Mouse (Mus musculus) heart, embryonic 15.5 days (tissue): ENCODE data around the gene 4930550C14Rik. TPM values are rescaled to one million over a fixed set of nuclear protein-coding genes. Genes with fewer than 3 reads are reported as not detected.
A peak's percentile ranks its signal among the peaks of the same experiment; 100 is the strongest.

ENCODE experiments used
- ATAC-seq: fragments of 200-750 bp; cut with Nextera tagmentation; replicated peaks from 2 replicates; pipeline ENCODE4 v1.8.0; 2017; ENCODE audit warnings: low read depth, moderate TSS enrichment; ENCODE audit not compliant: insufficient number of reproducible peaks, insufficient read depth, low FRiP score
- H3K27ac ChIP-seq: fragments of 300-500 bp; sonication (generic); 2 replicates; pipeline ENCODE4 v1.5.1; 2015; ENCODE audit warnings: mild to moderate bottlenecking, inconsistent platforms
- H3K27me3 ChIP-seq: fragments of 300-500 bp; sonication (generic); 2 replicates; pipeline ENCODE4 v1.6.1; 2015; ENCODE audit warnings: inconsistent platforms
- H3K36me3 ChIP-seq: fragments of 300-500 bp; sonication (generic); 2 replicates; pipeline ENCODE4 v1.6.1; 2015; ENCODE audit warnings: mild to moderate bottlenecking, inconsistent platforms
- H3K4me1 ChIP-seq: fragments of 300-500 bp; sonication (generic); replicated peaks from 2 replicates; pipeline ENCODE4 v1.6.1; 2015; ENCODE audit warnings: inconsistent platforms
- H3K4me2 ChIP-seq: fragments of 300-500 bp; sonication (generic); 2 replicates; pipeline ENCODE4 v1.6.1; 2015; ENCODE audit warnings: inconsistent platforms, mild to moderate bottlenecking, moderate library complexity
- H3K4me3 ChIP-seq: fragments of 300-500 bp; sonication (generic); 2 replicates; pipeline ENCODE4 v1.5.1; 2015; ENCODE audit warnings: mild to moderate bottlenecking, inconsistent platforms
- H3K9ac ChIP-seq: fragments of 300-500 bp; sonication (generic); 2 replicates; pipeline ENCODE4 v1.6.1; 2015; ENCODE audit warnings: mild to moderate bottlenecking, inconsistent platforms
- H3K9me3 ChIP-seq: fragments of 300-500 bp; sonication (generic); replicated peaks from 2 replicates; pipeline ENCODE4 v1.6.1; 2016; ENCODE audit warnings: inconsistent platforms
- WGBS: fragments of 180-500 bp; shearing (Covaris S2); methylation state at CpG from one replicate; pipeline ENCODE4 v1.1.7; 2015; ENCODE audit warnings: mixed read lengths; 5-methylcytosine and 5-hydroxymethylcytosine counted together
- polyA plus RNA-seq: library from polyadenylated mRNA; unstranded; fragments of >200 nt; fragmentation: Nextera tagmentation; extraction: Ambion mirVana; gene quantifications from 2 replicates; pipeline ENCODE4 v1.2.1, GENCODE M21; 2015

4930550C14Rik gene
- polyA plus RNA-seq, result 0.86 and 1.2 TPM in 2 replicates

- Histone ChIP-seq H3K4me2 (peak within 1 kb of the TSS; percentile 51), H3K27ac (peak within 1 kb of the TSS; percentile 67), H3K27me3 (no peaks in the 10 kb centered on the region), H3K36me3 (no peaks in the 10 kb centered on the region), H3K4me3 (peak within 1 kb of the TSS; percentile 24), H3K9me3 (no peaks in the 10 kb centered on the region), H3K4me1 (peaks cover 13% of the 10 kb centered on the region), H3K9ac (0 out of 2 replicates have a peak within 1 kb of the TSS, but pooled peaks have one; percentile 15)
- 16% methylated on average over 11 of the region's 11 CpGs for WGBS
- no peak; the same call in 1 of the 2 replicates for ATAC-seq
These were observed at the start of gene 4930550C14Rik for GRCm38 (mm10) chr9:53402291-53402711. Gene 4930550C14Rik, plus strand, starts transcription at chr9:53402325.

GRCm38 (mm10) chr9:53353161-53353560, 49.0 kb upstream of the 4930550C14Rik start:
- no peak overlapping the region for H3K27ac ChIP-seq
- no peaks in the 10 kb centered on the region for H3K4me1 ChIP-seq
- ATAC-seq, result no peak
- no peak overlapping the region for H3K4me2 ChIP-seq
- peaks cover 4% of the 10 kb centered on the region; the same call in 1 of the 2 replicates for H3K9me3 ChIP-seq
- H3K36me3 ChIP-seq, result no peaks in the 10 kb centered on the region
- no peak overlapping the region for H3K9ac ChIP-seq
- H3K4me3 ChIP-seq, result no peak overlapping the region
- no peaks in the 10 kb centered on the region for H3K27me3 ChIP-seq
- 79% methylated on average over 5 of the region's 5 CpGs for WGBS

DNA sequence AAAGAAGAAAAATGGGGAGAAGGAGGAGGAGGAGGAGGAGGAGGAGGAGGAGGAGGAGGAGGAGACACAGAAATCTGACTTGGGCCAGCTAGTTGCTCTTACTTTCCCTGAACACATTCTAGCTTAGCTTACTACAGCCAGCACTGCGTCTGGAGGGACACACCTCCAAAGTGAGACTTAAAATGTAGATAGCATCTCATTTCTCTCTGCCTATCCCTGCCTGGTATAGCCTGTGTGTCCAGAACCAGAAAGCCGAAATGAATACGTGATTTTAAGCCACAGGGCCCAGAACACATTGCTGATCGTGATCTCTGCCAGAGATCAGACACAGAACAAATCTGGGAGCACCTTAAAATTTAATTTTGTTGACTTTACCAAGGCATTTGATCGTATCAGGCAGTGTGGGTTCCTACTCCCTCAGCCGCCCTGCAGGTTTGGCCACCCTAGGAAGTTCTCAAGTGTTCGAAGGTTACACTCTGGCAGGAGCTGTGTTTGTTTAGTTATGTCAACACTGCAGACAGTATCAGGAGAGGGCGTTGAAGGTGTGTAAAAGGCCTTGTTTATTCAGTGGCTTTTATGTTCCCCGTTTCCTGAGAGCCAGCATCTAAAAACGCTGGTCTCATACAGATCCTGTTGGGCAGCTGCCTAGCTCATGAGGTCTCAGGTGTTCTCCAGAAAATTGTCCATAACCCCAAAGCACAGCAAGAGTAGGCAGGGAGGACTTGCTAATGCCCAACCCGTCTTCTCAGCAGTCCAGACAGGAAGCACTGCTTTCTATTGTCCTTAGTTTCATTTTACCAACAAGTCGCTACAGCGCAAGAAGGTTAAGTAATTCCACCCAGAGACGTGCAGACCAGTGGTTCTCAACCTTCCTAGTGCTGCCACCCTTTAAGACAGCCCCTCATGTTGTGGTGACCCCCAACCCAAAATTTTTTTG, 45.6 kb upstream of the 4930550C14Rik start:
- Histone ChIP-seq H3K9me3 (no peaks in the 10 kb centered on the region), H3K4me2 (0 out of 2 replicates have a peak overlapping the region, but pooled peaks have one; percentile 0), H3K36me3 (no peaks in the 10 kb centered on the region), H3K4me1 (no peaks in the 10 kb centered on the region), H3K27ac (no peak overlapping the region), H3K9ac (no peak overlapping the region), H3K4me3 (no peak overlapping the region), H3K27me3 (no peaks in the 10 kb centered on the region)
- peak; percentile 58; the same call in 1 of the 2 replicates for ATAC-seq
- 40% methylated on average over 14 of the region's 14 CpGs for WGBS

- H3K9ac ChIP-seq, result no peak overlapping the region
- no peak for ATAC-seq
These were observed 30.8 kb upstream of the 4930550C14Rik start for GRCm38 (mm10) chr9:53371339-53371738.

DNA sequence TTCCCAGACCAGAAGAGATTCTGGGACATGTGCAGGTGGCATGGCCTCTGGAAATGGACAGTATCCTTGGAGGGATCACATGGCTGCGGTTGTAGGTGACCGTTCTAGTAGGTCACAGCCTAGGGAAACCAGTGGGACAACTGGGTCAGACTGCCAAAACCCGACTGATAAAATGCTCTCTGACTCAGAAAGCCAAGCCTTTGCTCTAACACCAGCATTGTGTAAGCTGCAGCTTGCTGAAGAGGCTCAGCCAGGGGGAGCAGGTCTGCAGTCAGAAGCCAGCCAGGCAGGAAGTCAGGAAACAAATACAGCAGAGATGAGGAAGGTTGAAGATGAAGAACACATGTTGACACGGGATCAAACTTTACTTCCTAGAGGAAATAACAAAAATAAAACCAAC, 26.2 kb upstream of the 4930550C14Rik start:
- Histone ChIP-seq H3K4me2 (no peak overlapping the region), H3K4me3 (no peak overlapping the region), H3K9ac (no peak overlapping the region), H3K27me3 (no peaks in the 10 kb centered on the region), H3K27ac (peak overlapping the region; percentile 18; the same call in 1 of the 2 replicates), H3K4me1 (0 out of 2 replicates have a peak, but pooled peaks cover 8% of the 10 kb centered on the region), H3K9me3 (no peaks in the 10 kb centered on the region), H3K36me3 (no peaks in the 10 kb centered on the region)
- 48% methylated on average over 4 of the region's 4 CpGs for WGBS
- ATAC-seq, result no peak; the same call in 1 of the 2 replicates

More at GRCm38 (mm10) chr9:53371339-53371738, 30.8 kb upstream of the 4930550C14Rik start:
- H3K4me2 ChIP-seq, result no peak overlapping the region
- no peak overlapping the region for H3K27ac ChIP-seq
- 0 out of 2 replicates have a peak, but pooled peaks cover 3% of the 10 kb centered on the region for H3K4me1 ChIP-seq
- whole genome bisulfite sequencing, result 23% methylated on average over 3 of the region's 3 CpGs
- no peaks in the 10 kb centered on the region for H3K27me3 ChIP-seq
- H3K36me3 ChIP-seq, result no peaks in the 10 kb centered on the region
- no peak overlapping the region for H3K4me3 ChIP-seq
- H3K9me3 ChIP-seq, result no peaks in the 10 kb centered on the region

DNA sequence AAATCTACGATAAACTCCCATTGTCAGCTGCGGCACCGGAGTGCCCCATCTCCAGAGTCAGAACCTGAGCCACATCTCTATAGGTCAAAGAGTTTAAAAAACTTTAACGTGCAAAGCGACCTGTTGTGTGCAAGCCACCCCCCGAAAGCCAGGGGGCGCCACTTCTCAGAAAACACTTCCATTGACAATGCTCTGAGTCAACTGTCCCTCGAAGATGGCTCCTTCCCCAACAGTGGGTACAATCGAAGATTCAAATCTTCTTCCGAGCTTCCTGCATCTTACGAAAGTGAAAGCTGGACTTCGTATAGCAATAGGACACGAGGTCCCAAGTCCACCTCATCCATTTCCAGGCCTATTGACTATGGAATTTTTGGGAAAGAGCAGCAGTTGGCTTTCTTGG, 25.3 kb upstream of the 4930550C14Rik start:
- Histone ChIP-seq H3K4me1 (0 out of 2 replicates have a peak, but pooled peaks cover 8% of the 10 kb centered on the region), H3K27me3 (no peaks in the 10 kb centered on the region), H3K4me2 (no peak overlapping the region), H3K9me3 (no peaks in the 10 kb centered on the region), H3K27ac (no peak overlapping the region), H3K4me3 (no peak overlapping the region), H3K9ac (no peak overlapping the region), H3K36me3 (no peaks in the 10 kb centered on the region)
- WGBS, result 83% methylated on average over 13 of the region's 13 CpGs
- no peak for ATAC-seq

- H3K9ac ChIP-seq, result no peak overlapping the region
- WGBS, result 35% methylated on average over 5 of the region's 5 CpGs
- no peaks in the 10 kb centered on the region for H3K36me3 ChIP-seq
- H3K4me3 ChIP-seq, result no peak overlapping the region
- H3K27me3 ChIP-seq, result no peaks in the 10 kb centered on the region
- H3K9me3 ChIP-seq, result no peaks in the 10 kb centered on the region
- ATAC-seq, result no peak
- H3K27ac ChIP-seq, result no peak overlapping the region
- no peak overlapping the region for H3K4me2 ChIP-seq
- H3K4me1 ChIP-seq, result 0 out of 2 replicates have a peak, but pooled peaks cover 8% of the 10 kb centered on the region
These were observed 24.5 kb upstream of the 4930550C14Rik start for GRCm38 (mm10) chr9:53377597-53377996.

DNA sequence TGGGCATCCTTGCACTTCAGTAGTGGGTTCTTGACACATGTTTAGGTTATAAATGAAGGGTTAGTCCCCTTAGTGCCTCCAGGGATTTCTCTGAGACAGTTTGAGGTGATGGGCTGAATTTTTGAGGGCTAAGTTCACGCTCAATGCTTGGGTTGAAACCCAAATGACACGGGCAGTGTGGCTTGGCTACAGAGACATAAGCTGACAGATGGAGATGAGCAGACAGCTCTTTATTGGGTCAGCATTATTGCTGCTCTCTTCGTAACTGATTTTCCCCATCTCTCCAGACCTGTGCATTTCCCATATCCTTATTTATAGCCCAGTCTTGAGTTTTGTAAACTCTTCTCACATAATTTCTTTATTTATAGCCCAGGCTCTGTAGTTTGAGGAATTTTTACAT, 24.0 kb upstream of the 4930550C14Rik start:
- Histone ChIP-seq H3K27ac (no peak overlapping the region), H3K9ac (no peak overlapping the region), H3K9me3 (no peaks in the 10 kb centered on the region), H3K36me3 (no peaks in the 10 kb centered on the region), H3K4me3 (no peak overlapping the region), H3K4me2 (no peak overlapping the region), H3K4me1 (0 out of 2 replicates have a peak, but pooled peaks cover 8% of the 10 kb centered on the region), H3K27me3 (no peaks in the 10 kb centered on the region)
- no peak for ATAC-seq
- 80% methylated on average over 3 of the region's 3 CpGs for WGBS

DNA sequence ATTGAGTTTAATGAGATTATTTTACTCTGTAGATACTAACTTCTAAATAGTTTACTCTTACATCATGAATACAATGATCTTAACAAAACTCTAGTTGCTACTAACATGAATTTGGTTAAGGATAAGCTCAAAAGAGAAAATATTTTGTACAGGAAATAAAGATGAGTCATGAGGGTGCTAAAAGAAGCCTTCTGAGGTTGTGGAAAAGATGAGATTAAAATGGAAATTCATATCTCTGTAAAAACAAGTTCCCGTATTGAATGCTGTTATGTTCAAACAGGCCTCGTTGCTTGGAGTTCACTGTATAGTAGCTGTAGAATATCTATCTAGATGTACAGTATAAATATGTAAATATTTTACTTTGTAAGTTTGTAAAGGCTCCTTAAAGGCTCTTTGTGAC, 21.5 kb upstream of the 4930550C14Rik start:
- H3K36me3 ChIP-seq, result no peaks in the 10 kb centered on the region
- H3K4me2 ChIP-seq, result no peak overlapping the region
- H3K27me3 ChIP-seq, result no peaks in the 10 kb centered on the region
- H3K27ac ChIP-seq, result no peak overlapping the region
- no peak overlapping the region for H3K4me3 ChIP-seq
- no peak overlapping the region for H3K9ac ChIP-seq
- ATAC-seq, result no peak
- peaks cover 13% of the 10 kb centered on the region for H3K4me1 ChIP-seq
- WGBS, result 57% methylated on average over 2 of the region's 2 CpGs
- H3K9me3 ChIP-seq, result no peaks in the 10 kb centered on the region

DNA sequence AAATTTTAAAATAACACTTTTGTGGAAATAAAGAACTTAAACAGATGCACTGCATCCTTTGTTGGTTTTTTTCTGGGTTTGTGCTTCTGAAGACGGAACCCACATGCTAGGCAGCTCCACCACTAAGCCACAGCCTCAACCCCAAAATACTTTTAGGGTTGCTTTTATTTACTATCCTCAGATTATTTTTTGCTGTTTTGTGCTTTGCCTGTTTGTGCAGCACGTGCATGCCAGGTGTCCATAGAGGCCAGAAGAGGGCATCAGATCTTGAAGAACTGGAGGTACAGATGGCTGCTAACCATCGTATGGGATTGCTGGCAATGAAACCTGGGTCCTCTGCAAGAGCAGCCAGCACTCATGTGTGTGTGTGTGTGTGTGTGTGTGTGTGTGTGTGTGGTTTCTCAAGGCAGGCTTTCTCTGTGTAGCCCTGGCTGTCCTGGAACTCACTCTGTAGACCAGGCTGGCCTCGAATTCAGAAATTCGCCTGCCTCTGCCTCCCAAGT, 21.0 kb upstream of the 4930550C14Rik start:
- WGBS, result 81% methylated on average over 5 of the region's 5 CpGs
- Histone ChIP-seq H3K27me3 (no peaks in the 10 kb centered on the region), H3K4me1 (peaks cover 11% of the 10 kb centered on the region), H3K4me3 (no peak overlapping the region), H3K9me3 (no peaks in the 10 kb centered on the region), H3K27ac (no peak overlapping the region), H3K36me3 (no peaks in the 10 kb centered on the region), H3K9ac (no peak overlapping the region), H3K4me2 (no peak overlapping the region)
- ATAC-seq, result no peak
